Comparison of ENCODE assay signal across 23 mouse cellular contexts in genomic region chr2:105430373-105430772, GRCm38 (mm10). TPM values are rescaled to one million over a fixed set of nuclear protein-coding genes. Genes with fewer than 3 reads are reported as not detected.
DNase-seq lines count a peak whose midpoint lies in the region; ATAC-seq lines count a peak whose summit lies in the region.
"Had no signal": no experiment of that assay in that cellular context is flagged by ENCODE, and none has a peak within 500 bp of the region (broad histone marks: within the 10 kb centered on the region; RNA-seq: fewer than 3 reads in every experiment).

No protein-coding gene starts in this region.

- H3K27me3 ChIP-seq in splenic B cell, adult 2 months (ENCODE audit: control insufficient read depth, insufficient read depth, low read length, poor library complexity, severe bottlenecking) = no peaks in the 10 kb centered on the region
- H3K27me3 ChIP-seq: stomach, embryonic 15.5 days had no signal

- peak; percentile 17 for DNase-seq in CD4-positive helper T cell, adult 2 months (ENCODE audit: low read depth, low spot score)
- DNase-seq in splenic B cell, adult 2 months (ENCODE audit: low read depth, low spot score) = peak; percentile 8
- DNase-seq in kidney, postnatal 10 days = no peak
- no peak for DNase-seq in embryo, embryonic 10.5 days (ENCODE audit: low spot score)
- no peak for DNase-seq in cerebellum, adult 9-10 months
- DNase-seq: adrenal gland, postnatal 14 days; cerebellum, adult 11 months; cerebellum, adult 9-11 months; kidney, postnatal 25 days; liver, postnatal 0 days; lung, postnatal 36 days; midbrain, embryonic 14.5 days; right cerebral cortex, postnatal 4 days had no signal

- ATAC-seq in common myeloid progenitor, adult 5-6 weeks (replicated peaks; ENCODE audit: low read depth, poor library complexity, severe bottlenecking) = peak; percentile 48
- peak; percentile 85 for ATAC-seq in megakaryocyte, adult 5-6 weeks (ENCODE audit: poor library complexity, severe bottlenecking)
- ATAC-seq: forebrain, embryonic 16.5 days; hindbrain, postnatal 0 days; intestine, postnatal 0 days; liver, embryonic 12.5 days; liver, postnatal 0 days had no signal

- H3K36me3 ChIP-seq in splenic B cell, adult 2 months (ENCODE audit: control insufficient read depth, insufficient read depth, low read length, poor library complexity, severe bottlenecking) = no peaks in the 10 kb centered on the region
- H3K36me3 ChIP-seq: G1E; hindbrain, embryonic 12.5 days; limb, embryonic 13.5 days; liver, embryonic 12.5 days; stomach, embryonic 15.5 days had no signal

RNA-seq across cellular contexts. Expression of gene Rcn1, which starts 31.3 kb away (rescaled TPM):
- total RNA-seq in common myeloid progenitor, adult 5-6 weeks (2017) = 54.8 and 60.9 TPM in 2 replicates
- total RNA-seq in megakaryocyte, adult 5-6 weeks (2015) = 3.1 and 4.4 TPM in 2 replicates
- total RNA-seq in megakaryocyte, adult 5-6 weeks (2017) = 10.4 and 13.0 TPM in 2 replicates

Comparison
In these comparisons a context has a peak if more than half of its experiments do, and no peak if none do; other contexts are left out.
1. DNase-seq: peak in CD4-positive helper T cell, adult 2 months (single experiment) and splenic B cell, adult 2 months (single experiment); none in kidney, postnatal 10 days (single experiment), embryo, embryonic 10.5 days (single experiment) and cerebellum, adult 9-10 months (single experiment).